Mouse (Mus musculus): ENCODE data around the gene Tprkb.

- no peak for TF ChIP-seq CTCF (IDR thresholded peaks at IDR 0.05; ENCODE audit: low read depth, low read length)
- TF ChIP-seq POLR2A (IDR thresholded peaks at IDR 0.05; ENCODE audit: borderline replicate concordance, low read depth, low read length) = no peak
These were observed 24.0 kb downstream of the Tprkb start for GRCm38 (mm10) chr6:85935646-85936045.
